Mouse (Mus musculus) hematopoietic stem cell, adult 5-6 weeks (primary cell): Measurements from ENCODE around the gene Tex14. TPM values are rescaled to one million over a fixed set of nuclear protein-coding genes. Genes with fewer than 3 reads are reported as not detected.

Experiments
- ATAC-seq, 2 experiments: fragments of 125-278 bp in 1 of 2; replicated peaks in 1 of 2; 2 replicates each; pipeline ENCODE4 v1.8.0; 2016 to 2017; ENCODE audit warnings: inconsistent platforms in 2 of 2, mild to moderate bottlenecking in 2 of 2, moderate number of reproducible peaks in 2 of 2, low read depth in 1 of 2, moderate TSS enrichment in 1 of 2; ENCODE audit not compliant: low FRiP score in 2 of 2, poor library complexity in 2 of 2, severe bottlenecking in 2 of 2, insufficient read depth in 1 of 2, low TSS enrichment in 1 of 2
- total RNA-seq: library from RNA; stranded (forward); fragments of 172-1452, 232-1000 nt; gene quantifications from 2 replicates; pipeline ENCODE4 v1.2.3, GENCODE M21; 2017

Tex14 gene
- total RNA-seq, 1 experiment from 2014 or later = 2.9 TPM

DNA sequence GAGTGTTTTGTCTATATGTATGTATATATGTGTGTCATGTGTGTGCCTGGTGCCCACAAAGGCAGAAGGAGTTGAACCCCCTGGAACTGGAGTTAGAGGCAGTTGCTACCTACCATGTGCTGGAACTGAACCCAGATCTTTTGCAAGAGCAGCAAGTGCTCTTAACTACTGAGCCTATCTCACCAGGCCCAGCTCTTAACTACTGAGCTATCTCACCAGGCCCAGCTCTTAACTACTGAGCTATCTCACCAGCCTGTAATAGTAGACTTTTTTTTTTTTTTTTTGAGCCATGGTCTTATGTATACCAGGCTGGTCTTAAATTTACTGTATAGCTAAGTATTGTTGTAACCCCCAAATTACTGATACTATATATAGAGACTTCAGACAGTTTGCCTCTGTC lies 102.2 kb downstream of the Tex14 start:
- no peak for ATAC-seq

DNA sequence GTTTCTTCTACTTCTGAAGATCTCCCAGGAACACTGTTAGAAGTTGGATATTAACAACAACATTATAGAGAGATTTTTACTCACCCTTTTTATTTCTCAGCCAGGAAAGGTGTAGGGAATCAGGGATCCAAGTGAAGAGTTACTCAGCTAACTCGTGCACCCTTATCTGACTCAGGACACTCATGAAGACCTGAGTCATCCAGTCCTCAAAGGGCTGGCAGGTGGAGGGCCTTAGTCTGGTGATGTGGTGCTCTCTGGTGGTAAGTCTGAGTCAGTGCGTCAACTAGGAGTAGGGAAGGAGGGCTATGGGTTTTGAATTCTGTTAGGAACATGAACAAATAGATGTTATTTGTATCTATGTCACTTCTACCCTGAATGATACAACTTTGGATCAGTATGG lies 114.4 kb downstream of the Tex14 start:
- peak; percentile 85 to 88 for ATAC-seq

DNA sequence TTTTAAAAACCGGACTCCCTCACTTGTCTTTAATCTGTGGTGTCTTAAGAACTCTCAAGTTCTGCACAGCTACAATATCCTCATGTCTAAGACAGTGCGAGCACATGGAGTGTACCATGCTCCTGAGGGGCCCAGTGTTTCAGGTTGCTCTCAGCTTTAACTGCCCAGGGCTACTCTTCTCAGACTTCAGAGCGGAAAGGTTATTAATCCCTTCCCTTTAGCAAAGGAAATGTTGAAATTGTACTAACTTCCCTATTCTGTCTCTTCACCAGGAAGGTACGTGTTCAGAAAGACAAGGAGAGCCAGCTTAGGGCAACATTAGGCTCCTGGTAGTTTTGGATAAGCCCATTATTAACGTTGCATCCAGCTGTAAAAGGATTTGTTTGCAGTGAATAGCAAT lies 118.6 kb downstream of the Tex14 start:
- ATAC-seq = peak; percentile 32 to 38; a peak in 2 of 4 replicates

DNA sequence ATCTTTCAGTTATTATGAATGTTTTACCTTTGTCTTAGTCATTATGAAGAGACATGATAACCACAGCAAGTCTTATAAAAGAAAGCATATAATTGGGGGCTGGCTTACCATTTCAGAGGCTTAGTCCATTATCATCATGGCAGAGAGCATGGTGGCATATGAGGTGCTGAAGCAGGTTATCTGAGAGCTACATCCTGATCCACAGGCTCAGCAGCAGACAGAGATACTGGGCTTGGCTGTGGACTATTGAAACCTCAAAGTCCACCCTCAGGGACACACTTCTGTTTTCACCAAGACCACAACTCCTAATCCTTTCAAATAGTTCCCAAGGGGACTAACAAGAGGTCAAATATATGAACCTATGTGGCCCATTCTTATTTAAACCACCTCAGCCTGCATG lies 119.1 kb downstream of the Tex14 start:
- no peak for ATAC-seq

DNA sequence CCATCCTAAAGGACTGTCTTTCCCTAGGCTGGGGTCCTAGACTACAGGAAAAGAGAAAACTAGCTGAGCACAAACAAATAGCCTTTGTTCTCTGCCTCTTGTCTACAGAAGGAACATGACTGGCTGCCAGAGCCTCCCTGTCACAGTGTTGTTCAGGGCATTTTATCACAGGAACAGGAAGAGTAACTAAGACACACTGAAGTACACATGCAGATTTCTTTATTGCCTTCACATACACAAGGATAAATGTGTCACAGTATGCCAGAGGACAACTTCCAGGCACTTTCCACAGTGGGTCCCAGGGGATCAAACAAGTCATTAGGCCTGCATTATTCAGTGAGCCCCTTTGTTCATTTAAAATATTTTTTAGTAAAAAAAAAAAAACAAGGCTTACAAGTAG lies 119.9 kb downstream of the Tex14 start:
- no peak for ATAC-seq

DNA sequence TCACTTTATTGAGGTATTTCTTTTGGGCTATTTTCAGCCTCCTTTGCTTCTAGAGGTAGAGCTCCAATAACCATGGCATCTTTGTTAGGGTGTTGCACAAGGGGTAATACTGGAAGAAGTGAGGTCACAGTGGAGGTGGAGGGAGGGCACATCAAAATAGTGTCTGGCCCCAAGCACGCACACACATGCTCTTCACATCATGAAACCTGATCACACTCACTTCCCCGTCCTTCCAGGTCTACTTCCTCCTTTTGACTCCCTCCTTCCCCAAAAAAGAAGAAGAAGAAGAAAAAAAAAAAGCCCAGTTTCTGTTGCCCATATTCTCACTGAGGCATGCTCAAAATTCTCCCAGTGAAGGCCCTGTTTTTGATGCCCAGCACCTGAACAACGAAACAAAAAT lies 122.5 kb downstream of the Tex14 start:
- peak; percentile 58; a peak in 2 of 4 replicates for ATAC-seq

DNA sequence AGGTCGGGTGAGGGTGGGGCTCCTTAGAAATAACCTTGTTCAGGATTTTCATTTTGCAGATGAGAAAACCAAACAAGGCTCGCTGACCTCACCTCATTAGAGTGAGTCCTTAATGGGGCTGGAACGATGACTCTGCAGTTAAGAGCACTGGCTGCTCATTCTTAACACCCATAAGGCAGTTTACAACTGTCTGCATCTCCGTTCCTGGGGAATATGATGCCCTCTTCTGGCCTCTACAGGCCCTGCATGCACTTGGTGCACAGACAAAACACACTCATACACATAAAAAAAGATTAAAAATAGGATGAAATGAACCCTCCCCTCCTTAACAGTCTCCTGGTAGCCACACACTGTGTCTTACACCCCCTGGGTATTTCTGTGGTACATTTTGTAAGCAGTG lies 123.1 kb downstream of the Tex14 start:
- ATAC-seq = no peak

DNA sequence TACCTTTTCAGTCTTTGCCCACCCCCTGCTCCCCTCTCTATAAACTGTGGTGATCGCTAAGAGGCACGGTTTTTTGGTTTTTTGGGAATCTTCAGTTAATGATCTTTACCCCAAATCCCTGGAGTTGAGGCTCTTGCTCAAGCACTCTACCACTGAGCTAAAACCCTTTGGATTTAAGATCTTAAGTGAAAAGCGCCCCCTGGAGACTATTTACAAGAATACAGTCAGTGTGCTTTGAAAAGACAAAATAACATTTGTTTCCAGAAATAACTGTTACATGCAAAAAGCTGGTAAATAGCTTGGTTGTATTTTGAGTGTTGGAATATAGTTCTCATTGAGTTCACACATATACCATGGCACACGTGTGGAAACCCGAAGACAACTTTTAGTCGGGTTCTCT lies 126.8 kb downstream of the Tex14 start:
- no peak for ATAC-seq

DNA sequence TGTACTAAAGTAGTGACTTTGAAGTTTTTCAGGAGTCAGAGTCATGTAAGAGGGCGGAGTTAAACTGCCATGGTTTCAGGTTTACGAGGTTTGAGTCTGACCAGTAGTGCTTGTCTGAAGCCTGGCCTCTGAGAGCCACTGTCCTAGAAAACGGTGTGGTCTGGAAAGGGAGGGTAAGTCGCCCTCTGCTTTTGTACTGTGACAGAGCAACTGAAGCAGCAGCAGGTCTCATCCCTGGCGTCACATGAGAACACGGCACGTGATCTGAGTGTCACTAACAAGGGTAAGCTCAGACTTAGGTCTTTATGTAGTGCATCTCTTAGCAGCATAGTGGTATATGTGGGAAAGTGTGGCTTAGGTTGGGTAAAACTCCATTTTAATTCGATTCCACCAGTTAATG lies 137.4 kb downstream of the Tex14 start:
- ATAC-seq = no peak

DNA sequence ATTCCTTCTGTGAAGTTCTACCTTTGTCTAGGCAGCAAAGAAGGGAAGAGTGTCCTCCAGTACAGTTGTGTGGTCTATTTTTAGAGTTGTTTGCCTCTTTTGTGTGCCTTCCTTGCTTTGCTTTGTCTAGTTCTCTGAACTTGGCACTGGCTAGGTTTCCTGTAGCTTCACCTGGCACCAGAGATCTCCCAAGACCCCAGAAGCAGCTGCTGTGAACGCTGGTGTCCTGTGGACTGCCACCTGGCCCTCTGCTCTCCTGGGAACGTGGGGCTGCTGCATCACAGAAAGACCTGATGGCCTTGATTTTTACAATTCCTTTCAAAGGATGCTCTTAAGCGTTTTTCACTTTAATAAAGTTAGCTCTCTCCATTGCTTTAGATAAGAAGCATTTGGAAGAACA lies 138.0 kb downstream of the Tex14 start:
- ATAC-seq = no peak

DNA sequence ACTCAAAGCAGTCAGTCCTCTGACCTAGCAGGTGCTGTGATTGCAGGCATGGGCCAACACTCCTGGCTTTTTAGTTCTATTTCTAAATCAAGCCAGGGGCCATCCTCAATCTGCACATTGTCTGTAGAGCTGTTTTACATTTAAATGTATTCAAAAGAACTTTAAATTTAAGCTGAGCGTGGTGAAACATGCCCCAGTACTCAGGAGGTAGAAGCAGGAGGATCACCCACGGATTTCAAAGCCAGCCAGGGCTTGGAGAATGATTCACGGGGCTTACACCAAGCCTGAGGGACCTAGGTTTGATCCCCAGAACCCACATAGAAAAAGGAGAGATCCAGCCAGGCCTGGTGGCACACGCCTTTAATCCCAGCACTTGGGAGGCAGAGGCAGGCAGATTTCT lies 148.5 kb downstream of the Tex14 start:
- ATAC-seq = no peak

DNA sequence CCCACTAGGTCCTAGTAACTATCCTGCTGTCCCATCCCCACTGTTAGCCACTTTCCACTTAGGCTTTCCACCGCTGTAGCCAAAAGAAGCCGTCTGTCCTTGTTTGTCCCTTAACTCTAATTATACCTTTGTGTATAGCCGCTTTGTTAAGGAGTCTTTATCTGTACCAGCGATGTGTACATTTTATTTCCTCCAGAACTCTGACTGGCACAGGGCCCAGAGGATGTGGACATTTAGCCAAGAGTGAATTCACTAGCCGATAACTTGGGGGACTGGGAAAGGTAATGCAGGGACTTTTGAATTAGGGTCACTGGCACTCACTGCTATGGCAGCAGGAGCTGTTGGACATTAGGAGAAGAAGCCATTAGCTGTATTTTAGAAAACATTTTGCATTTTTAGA lies 149.5 kb downstream of the Tex14 start:
- ATAC-seq = no peak

DNA sequence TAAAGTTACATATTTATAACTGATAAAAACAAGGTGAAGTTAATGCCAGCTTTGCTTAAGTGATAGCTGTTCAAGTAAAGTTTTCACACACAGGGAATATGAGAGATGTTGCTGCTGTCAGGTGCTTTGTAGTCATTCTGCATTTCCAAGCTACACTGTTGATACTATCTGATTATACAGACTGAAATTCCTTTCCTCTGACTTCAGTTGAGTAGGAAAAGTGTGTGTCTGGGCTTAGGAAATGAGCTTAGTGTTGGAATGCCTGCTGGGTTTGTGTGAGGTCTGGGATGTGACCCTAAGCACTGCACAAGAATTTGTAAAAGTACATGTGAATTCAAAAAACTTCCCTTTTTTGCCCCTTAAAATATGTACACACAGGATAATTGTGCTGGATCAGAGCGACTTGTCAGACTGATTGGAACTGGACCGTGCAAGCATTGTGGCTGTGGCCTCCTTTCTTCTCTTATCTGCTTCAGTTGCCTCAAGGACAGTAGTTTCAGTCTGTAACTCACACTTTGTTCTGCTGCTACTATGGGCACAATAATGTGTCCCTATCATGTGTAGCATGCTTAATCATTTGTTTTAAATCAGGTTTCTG lies 150.3 kb downstream of the Tex14 start:
- no peak for ATAC-seq

DNA sequence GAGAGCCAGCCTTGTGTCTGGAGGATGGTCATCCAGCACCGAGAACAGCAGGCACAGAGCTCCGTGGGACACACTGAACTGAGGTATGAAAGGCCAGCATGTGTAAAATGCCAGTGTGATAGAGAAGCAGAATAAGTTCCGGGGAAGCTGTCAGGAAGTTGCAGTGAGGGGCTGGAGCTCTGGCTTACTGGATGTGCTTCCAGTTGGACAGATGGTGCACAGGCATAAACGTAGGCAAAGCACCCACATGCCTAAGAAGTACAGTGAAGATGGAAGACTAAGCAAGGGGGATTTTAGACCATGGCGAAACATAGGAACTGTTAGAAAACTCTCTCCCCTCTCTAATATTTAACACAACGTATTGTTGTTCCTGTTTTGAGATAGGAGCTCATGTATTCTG lies 156.3 kb downstream of the Tex14 start:
- ATAC-seq = no peak

DNA sequence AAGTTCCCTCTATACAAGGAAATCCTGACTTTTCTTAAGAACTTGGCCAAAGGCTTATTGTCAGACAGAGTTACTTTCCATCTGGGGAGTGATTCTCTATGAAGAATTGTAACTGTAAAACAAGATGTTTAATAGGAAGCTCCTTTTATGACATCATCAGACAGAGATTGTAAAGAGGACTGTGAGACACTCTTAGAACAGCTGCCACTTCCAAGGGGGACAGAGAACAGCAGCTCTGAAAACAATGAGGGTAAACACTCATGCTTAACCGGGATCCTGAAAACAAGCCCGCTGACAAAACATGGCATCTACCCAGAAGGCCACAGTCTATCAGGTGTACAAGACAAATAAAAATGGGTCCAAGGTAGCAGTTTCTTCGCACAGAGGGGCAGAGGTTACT lies 161.6 kb downstream of the Tex14 start, which contains the start of gene Gm11492:
Gene Gm11492, plus strand, starts transcription at position 153 of the 400 bp plus-strand sequence.
- no peak for ATAC-seq

DNA sequence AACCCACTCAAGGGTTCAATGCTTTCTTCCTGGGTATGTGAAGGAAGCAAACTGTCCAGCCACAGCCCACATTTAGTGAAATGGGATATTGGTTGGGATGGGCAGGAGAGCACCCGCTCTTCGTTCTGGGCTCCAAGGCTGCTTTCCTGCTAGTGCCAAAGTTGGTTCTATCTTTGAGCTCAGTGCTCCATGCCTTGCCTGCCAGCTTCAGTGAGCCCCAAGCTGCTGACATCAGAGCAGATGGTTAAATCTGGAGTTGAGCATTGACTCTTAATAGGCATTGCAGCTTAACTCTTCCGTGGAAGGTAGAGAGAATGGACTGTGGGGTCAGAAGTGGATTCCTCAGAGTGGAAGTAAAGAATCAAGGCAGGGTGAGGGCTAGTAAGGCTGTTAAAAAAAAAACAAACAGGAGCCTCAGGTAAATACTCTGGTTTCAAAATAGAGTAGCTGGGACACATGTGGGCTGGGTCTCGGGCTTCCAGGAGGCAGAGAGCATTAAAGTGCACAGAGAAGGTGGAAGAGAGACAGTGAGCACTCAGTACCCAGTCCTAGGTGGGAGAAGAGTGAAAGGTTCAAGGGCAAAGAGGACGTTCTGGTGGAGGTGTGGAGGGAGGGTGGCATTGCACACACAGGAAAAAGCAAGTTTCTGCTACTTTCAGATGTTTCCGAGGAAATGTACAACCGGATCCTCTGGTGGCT lies 163.5 kb downstream of the Tex14 start, which contains the start of gene Sept4:
Gene Sept4, plus strand, starts transcription at position 649 of the 699 bp plus-strand sequence.
- no peak for ATAC-seq

DNA sequence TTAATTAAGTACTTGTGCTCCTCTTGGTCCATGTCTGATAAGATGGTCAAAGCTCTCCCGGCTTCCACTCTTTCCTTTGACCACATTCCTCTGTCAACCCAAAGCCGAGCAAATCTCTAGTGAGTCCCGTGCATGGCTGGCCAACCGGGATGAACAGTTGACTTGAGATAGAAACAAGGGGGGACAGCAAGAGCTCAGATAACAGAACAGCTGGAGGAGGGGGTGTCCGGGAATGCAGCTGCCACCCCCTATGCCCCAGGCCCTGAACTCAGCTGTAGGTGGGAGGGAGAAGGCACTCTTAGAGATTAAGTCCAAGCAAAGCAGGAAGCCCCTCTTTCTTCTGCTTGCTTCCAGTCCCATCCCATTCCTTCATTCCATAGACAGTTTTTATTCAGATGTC lies 165.9 kb downstream of the Tex14 start:
- no peak for ATAC-seq

DNA sequence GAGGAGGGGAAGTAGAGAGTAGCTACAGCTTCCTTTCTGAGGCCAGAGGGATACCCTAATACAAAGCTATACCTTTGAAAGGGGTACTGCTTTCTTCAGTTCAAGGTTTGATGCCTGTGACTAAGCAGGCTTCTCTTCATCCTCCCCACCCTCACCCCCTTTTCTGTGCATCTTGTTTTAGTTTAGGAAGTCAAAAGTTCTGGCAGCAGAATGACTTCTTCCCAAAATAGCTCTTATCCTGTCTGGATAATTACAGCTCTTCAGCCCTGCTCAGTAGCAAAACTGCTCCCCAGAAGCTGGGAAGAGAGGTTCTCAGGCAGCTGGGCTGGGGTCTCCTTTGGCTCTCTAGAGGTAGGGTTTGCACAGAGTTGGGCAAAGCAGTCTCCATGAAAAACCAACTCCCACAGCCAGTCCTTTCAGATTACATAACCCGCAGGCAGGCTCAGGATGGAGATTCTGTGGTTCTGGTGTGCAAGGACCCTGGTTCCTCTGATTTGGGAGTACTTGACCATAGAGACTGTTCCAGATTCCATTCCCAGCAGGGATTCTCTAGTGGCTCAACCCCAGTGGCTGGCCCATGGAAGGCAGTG lies 166.6 kb downstream of the Tex14 start:
- ATAC-seq = no peak

DNA sequence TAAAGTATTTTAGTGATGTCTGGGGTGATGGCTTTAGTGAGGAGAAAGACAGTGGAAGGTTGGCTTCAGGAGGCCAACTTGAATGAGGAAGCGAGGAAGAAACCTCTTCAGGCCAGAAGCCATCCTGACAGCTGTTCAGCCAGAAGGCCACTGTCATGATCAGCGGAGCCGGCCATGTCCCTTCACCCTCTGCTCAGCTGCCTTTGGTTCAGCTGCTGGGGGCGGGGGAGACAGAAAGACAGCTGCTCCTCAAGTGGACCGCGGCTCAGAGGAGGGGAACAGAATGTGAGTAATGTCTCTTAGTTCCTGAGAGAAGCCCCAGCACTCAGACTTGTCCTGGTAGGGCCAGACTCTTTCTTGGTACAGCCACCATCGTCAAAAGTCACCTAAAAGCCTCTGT lies 168.9 kb downstream of the Tex14 start:
- no peak for ATAC-seq
